Mouse (Mus musculus) CH12.LX (cell line): ENCODE measurements around the gene Arl2.

ENCODE experiments used
- ELF1 ChIP-seq: IDR thresholded peaks from 2 replicates; pipeline ENCODE4 v1.6.1; 2014; ENCODE audit warnings: low read depth, mild to moderate bottlenecking, inconsistent platforms, low read length, improper control_type of control experiment
- POLR2A ChIP-seq: IDR thresholded peaks from 2 replicates; pipeline ENCODE4 v1.6.1; 2011; ENCODE audit warnings: low read depth, mild to moderate bottlenecking, improper control_type of control experiment, low read length
- RAD21 ChIP-seq: IDR thresholded peaks from 2 replicates; pipeline ENCODE4 v1.6.1; 2011; ENCODE audit warnings: low read depth, mild to moderate bottlenecking, low read length, improper control_type of control experiment, moderate library complexity
- SMC3 ChIP-seq: IDR thresholded peaks from 2 replicates; pipeline ENCODE4 v1.6.1; 2011; ENCODE audit warnings: low read depth, low read length, improper control_type of control experiment
- ZC3H11A ChIP-seq: IDR thresholded peaks from 2 replicates; pipeline ENCODE4 v1.6.1; 2012; ENCODE audit warnings: low read depth, mild to moderate bottlenecking, inconsistent platforms, low read length, improper control_type of control experiment

DNA sequence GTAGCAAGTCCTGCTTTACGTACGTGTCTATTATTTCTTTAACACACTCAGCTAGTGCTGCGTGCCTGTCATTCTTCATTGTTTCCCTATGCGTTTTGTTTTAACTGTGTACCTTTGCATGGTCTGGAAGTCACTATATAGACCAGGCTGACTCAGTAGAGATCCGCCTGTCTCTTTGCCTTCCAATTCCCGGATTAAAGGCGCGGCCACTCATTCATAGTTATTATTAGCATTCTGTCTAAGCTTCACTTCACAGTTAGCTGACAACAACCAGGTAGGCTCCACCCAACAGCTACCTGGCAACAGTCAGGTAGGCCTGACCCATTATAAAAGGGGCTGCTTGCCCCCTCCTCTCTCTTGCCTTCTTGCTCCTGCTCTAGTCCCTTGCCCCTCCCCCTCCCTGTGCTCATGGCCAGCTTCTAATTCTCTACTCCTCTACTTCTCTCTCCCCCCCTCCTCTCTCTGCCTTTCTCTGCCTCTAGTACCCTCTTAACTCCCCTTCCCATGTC, 22.6 kb downstream of the Arl2 start:
- TF ChIP-seq ELF1 (no peak), RAD21 (no peak), SMC3 (no peak), POLR2A (no peak; the same call in 1 of the 2 replicates), ZC3H11A (no peak)
